Mouse (Mus musculus) stomach, embryonic 14.5 days (tissue): Measurements from ENCODE around the gene Erbb2. TPM values are rescaled to one million over a fixed set of nuclear protein-coding genes. Genes with fewer than 3 reads are reported as not detected.

ENCODE experiments used
- ATAC-seq: fragments of 200-750 bp; cut with Nextera tagmentation; 2 replicates; pipeline ENCODE4 v1.8.0; 2017; ENCODE audit warnings: low read depth, moderate TSS enrichment; ENCODE audit not compliant: insufficient number of reproducible peaks, insufficient read depth, low FRiP score
- H3K27ac ChIP-seq: fragments of 300-500 bp; sonication (generic); 2 replicates; pipeline ENCODE4 v1.5.1; 2014; ENCODE audit warnings: mild to moderate bottlenecking, low read length, moderate library complexity, mixed read lengths
- H3K27me3 ChIP-seq: fragments of 300-500 bp; sonication (generic); 2 replicates; pipeline ENCODE4 v1.6.1; 2014; ENCODE audit warnings: low read length, control low read depth, mixed read lengths; ENCODE audit not compliant: control insufficient read depth, insufficient read depth
- H3K36me3 ChIP-seq: fragments of 300-500 bp; sonication (generic); 2 replicates; pipeline ENCODE4 v1.6.1; 2014; ENCODE audit warnings: mild to moderate bottlenecking, control low read depth, low read length, moderate library complexity, mixed read lengths; ENCODE audit not compliant: control insufficient read depth, insufficient read depth
- H3K4me1 ChIP-seq: fragments of 300-500 bp; sonication (generic); 2 replicates; pipeline ENCODE4 v1.6.1; 2014; ENCODE audit warnings: low read length, control low read depth, mixed read lengths; ENCODE audit not compliant: control insufficient read depth, insufficient read depth
- H3K4me2 ChIP-seq: fragments of 300-500 bp; sonication (generic); replicated peaks from 2 replicates; pipeline ENCODE4 v1.6.1; 2014; ENCODE audit warnings: low read depth, low read length, control low read depth
- H3K4me3 ChIP-seq: fragments of 300-500 bp; sonication (generic); 2 replicates; pipeline ENCODE4 v1.5.1; 2014; ENCODE audit warnings: low read depth, low read length, control low read depth
- H3K9ac ChIP-seq: fragments of 300-500 bp; sonication (generic); replicated peaks from 2 replicates; pipeline ENCODE4 v1.6.1; 2014; ENCODE audit warnings: low read depth, mild to moderate bottlenecking, control low read depth, low read length, moderate library complexity, mixed read lengths
- H3K9me3 ChIP-seq: fragments of 300-500 bp; sonication (generic); 2 replicates; pipeline ENCODE4 v1.6.1; 2016; ENCODE audit warnings: low read depth, low read length, control low read depth; ENCODE audit not compliant: control insufficient read depth
- WGBS: fragments of 180-500 bp; shearing (Covaris S2); extraction: QIAGEN DNeasy Blood & Tissue Kit; methylation state at CpG from one replicate; pipeline ENCODE4 v1.1.7; 2014; 5-methylcytosine and 5-hydroxymethylcytosine counted together
- polyA plus RNA-seq: library from polyadenylated mRNA; unstranded; fragments of >200 nt; fragmentation: Nextera tagmentation; extraction: Ambion mirVana; gene quantifications from 2 replicates; pipeline ENCODE4 v1.2.1, GENCODE M21; 2014

Erbb2 gene
- polyA plus RNA-seq, 1 experiment from 2014 or later = 48.0 TPM

DNA sequence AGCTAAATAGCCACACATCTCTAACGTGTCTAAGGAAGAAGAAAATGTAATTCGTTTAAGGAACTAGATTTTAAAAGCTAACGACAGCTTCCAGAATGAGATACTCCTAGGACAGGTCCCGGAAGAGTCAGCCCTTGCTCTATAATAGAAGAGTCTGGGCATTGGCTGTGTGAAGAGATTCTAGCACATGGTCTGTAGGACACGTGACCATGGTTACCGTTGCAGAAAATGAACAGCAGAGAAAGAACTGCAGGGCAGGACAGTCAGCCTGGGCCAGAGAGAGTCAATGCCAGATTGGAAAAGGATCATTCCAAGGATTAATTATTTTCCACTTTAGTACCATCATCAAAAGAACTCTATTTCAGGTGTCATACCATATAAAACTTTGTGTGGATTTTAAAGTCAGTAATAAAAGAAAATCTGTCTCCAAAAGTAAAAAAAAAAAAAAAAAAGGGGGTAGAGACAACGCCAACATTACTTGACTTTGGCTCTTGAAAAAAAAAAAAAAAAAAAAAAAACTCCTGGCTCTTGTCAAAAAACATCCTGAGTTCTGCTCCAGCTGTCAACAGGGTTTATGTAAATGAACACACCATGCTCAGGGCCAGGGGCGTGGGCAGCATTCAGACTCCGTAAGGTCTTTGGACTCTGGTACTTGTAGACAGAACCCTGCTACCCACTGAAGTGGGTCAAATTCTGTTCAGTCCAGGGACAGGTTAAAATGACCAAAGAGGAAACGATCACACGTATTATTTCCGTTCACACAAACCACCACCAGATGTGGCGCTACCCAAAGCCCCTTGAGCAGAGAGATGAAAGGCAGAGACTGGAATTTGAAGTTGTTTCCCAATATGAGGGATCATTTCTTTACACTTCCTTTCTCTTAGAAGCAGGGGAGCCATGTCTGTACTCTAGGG, 67.0 kb downstream of the Erbb2 start:
- no peak for ATAC-seq
- H3K4me1 ChIP-seq = no peaks in the 10 kb centered on the region
- no peak overlapping the region for H3K4me2 ChIP-seq
- no peak overlapping the region for H3K9ac ChIP-seq
- no peaks in the 10 kb centered on the region for H3K9me3 ChIP-seq
- 80% methylated on average over 13 of the region's 13 CpGs for WGBS
- H3K36me3 ChIP-seq = no peaks in the 10 kb centered on the region
- H3K4me3 ChIP-seq = no peak overlapping the region
- no peak overlapping the region for H3K27ac ChIP-seq
- no peaks in the 10 kb centered on the region for H3K27me3 ChIP-seq

DNA sequence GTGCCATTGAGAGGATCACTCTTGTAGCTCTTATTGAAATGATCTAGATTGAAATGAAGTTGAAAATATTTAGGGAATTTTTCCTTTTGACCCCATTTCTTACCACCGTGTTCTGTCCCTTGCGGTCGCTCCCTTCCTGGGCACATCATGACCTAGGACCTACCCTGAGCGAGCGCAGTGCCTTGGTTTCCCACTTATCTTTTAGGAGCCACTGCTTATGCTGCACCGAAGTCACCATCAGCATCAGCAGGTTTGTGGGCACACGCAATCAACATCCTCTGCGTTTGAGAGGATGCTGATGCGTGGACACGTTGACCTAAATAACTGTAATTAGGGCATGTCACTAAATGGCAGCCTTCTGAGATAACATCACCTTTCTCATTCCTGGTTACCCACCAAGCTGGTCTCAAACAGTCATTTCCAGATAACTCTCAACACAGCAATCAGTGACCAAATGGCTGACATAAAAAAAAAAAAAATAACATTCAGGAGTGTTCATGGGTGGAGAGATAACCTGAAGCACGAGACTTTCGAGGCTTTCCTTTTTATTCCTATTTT, 67.7 kb downstream of the Erbb2 start:
- Histone ChIP-seq H3K4me2 (no peak overlapping the region), H3K4me1 (no peaks in the 10 kb centered on the region), H3K4me3 (no peak overlapping the region), H3K27me3 (no peaks in the 10 kb centered on the region), H3K27ac (no peak overlapping the region), H3K9ac (no peak overlapping the region), H3K9me3 (no peaks in the 10 kb centered on the region), H3K36me3 (no peaks in the 10 kb centered on the region)
- no peak for ATAC-seq
- 88% methylated on average over 12 of the region's 12 CpGs for WGBS

DNA sequence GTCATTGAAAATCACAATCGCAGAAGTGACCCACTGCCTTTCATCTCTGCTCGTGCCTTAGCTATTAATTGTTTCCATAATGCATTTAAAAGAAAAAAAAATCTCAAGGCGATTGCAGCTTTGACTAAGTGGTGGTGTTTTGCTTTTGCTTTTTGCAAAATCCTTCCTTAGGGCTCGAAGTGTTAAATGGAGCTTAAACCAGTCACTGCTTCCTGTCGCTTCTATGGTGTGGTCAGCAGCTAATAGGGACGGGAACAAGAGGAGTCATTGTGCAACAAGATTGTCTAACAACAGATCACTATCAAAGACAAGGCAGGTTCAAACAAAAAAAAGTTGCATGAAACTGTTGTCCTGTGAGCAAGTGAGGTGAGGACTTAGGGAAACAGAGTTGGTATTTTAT, 69.0 kb downstream of the Erbb2 start:
- H3K27me3 ChIP-seq = no peaks in the 10 kb centered on the region
- H3K4me3 ChIP-seq = no peak overlapping the region
- no peaks in the 10 kb centered on the region for H3K9me3 ChIP-seq
- no peak overlapping the region for H3K4me2 ChIP-seq
- ATAC-seq = no peak
- no peaks in the 10 kb centered on the region for H3K4me1 ChIP-seq
- H3K27ac ChIP-seq = no peak overlapping the region
- no peak overlapping the region for H3K9ac ChIP-seq
- 68% methylated on average over 6 of the region's 6 CpGs for WGBS
- no peaks in the 10 kb centered on the region for H3K36me3 ChIP-seq

DNA sequence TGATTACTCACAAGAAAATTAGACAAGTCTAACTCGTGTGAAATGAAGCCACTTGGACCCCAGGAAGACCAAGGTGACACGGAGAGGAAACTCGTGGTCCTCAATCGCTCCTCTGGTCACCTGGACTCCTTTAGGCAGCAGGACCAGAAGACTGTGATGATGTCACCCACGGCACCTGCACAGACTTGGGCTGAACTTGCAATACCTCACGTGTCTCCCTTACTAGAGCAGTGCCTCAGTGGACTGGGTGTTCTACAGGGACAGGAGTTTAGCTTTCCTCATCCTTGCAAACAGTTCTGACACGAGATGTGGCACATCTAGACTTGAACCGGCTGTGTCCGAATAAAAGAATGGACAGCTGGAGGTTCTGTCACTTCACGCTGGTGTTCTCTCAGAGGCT, 69.8 kb downstream of the Erbb2 start:
- H3K36me3 ChIP-seq = no peaks in the 10 kb centered on the region
- ATAC-seq = no peak
- no peaks in the 10 kb centered on the region for H3K4me1 ChIP-seq
- no peak overlapping the region for H3K9ac ChIP-seq
- no peak overlapping the region for H3K27ac ChIP-seq
- no peaks in the 10 kb centered on the region for H3K9me3 ChIP-seq
- no peak overlapping the region for H3K4me2 ChIP-seq
- no peak overlapping the region for H3K4me3 ChIP-seq
- WGBS = 84% methylated on average over 10 of the region's 10 CpGs
- H3K27me3 ChIP-seq = no peaks in the 10 kb centered on the region

GRCm38 (mm10) chr11:98485749-98486148, 73.5 kb downstream of the Erbb2 start:
- Histone ChIP-seq H3K9me3 (no peaks in the 10 kb centered on the region), H3K27ac (no peak overlapping the region), H3K36me3 (no peaks in the 10 kb centered on the region), H3K27me3 (no peaks in the 10 kb centered on the region), H3K9ac (no peak overlapping the region), H3K4me1 (no peaks in the 10 kb centered on the region), H3K4me3 (no peak overlapping the region), H3K4me2 (no peak overlapping the region)
- 87% methylated on average over 2 of the region's 2 CpGs for WGBS
- ATAC-seq = no peak

Other genes starting within 250 kb of the Erbb2 start
- gene Med1, start 219.2 kb upstream of the Erbb2 start, polyA plus RNA-seq = 60.5 and 62.1 TPM in 2 replicates
- gene Cdk12, start 209.4 kb upstream of the Erbb2 start, polyA plus RNA-seq = 17.4 and 19.8 TPM in 2 replicates
- not detected in 2 replicates for gene Neurod2, start 82.8 kb upstream of the Erbb2 start, polyA plus RNA-seq
- gene Ppp1r1b, start 64.1 kb upstream of the Erbb2 start, polyA plus RNA-seq = 8.7 and 10.7 TPM in 2 replicates
- gene Stard3, start 54.1 kb upstream of the Erbb2 start, polyA plus RNA-seq = 42.6 and 43.7 TPM in 2 replicates
- 0.27 and 0.36 TPM in 2 replicates for gene Tcap, start 28.7 kb upstream of the Erbb2 start, polyA plus RNA-seq
- not detected in 2 replicates for gene Pnmt, start 26.0 kb upstream of the Erbb2 start, polyA plus RNA-seq
- 12.6 and 13.6 TPM in 2 replicates for gene Pgap3, start 12.0 kb upstream of the Erbb2 start, polyA plus RNA-seq
- gene Mien1, start 26.5 kb downstream of the Erbb2 start, polyA plus RNA-seq = 98.0 and 101 TPM in 2 replicates
- 44.0 and 44.3 TPM in 2 replicates for gene Grb7, start 33.9 kb downstream of the Erbb2 start, polyA plus RNA-seq
- 0.23 and 0.41 TPM in 2 replicates for gene Ikzf3, start 133.6 kb downstream of the Erbb2 start, polyA plus RNA-seq
- 0.46 TPM in 1 of 2 replicates, not detected in the other for gene Zpbp2, start 138.6 kb downstream of the Erbb2 start, polyA plus RNA-seq
- gene Ormdl3, start 174.9 kb downstream of the Erbb2 start, polyA plus RNA-seq = 9.2 and 9.6 TPM in 2 replicates
- not detected in 2 replicates for gene Lrrc3c, start 185.8 kb downstream of the Erbb2 start, polyA plus RNA-seq
- gene Gm12355, start 213.2 kb downstream of the Erbb2 start, polyA plus RNA-seq = 0.59 and 0.94 TPM in 2 replicates
- gene Gsdma3, start 213.9 kb downstream of the Erbb2 start, polyA plus RNA-seq = not detected in 2 replicates
- gene Gsdma2, start 234.3 kb downstream of the Erbb2 start, polyA plus RNA-seq = not detected in 2 replicates